Mouse (Mus musculus) T-helper 1 cell (primary cell): ENCODE results near the gene Exoc6b.

Experiments
- in situ Hi-C: fragments of 300-600 bp; cut with MboI, MseI; formaldehyde crosslinking; loops from one replicate; pipeline ENCODE4 v1.15.1; 2025; ENCODE audit warnings: high pct_unique_total_duplicates

Exoc6b gene

DNA sequence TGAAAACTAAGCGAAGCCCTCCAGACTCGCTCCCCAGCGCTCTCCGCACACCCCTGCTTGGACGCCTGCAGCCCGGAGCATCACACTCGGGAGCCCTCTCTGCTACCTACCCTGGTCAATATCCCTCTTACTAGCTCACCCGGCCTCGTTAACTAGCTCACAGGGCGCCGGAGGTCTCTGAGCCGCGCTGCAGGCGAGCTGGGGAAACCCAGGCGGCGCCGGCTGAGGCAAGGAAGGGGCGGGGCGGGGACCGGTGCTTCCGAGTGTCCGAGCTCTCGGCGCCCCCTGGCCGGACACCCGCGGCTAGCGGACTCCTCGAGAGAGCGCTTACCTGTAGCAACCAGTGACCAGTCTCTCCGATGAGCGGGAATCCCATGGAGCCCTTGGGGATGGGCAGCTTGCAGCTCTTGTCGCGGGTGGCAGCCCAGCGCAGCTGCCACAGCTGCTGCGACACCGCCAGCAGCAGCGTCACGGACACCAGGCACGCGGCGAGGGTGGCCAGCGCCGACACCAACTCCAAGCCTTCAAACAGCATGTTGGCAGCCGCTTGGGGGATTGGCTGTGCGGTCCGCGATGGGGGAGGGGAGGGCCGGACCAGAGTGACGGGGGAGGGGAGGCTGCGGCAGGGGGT is 481.7 kb downstream of the Exoc6b start:
- in situ Hi-C loops = no loop called here

DNA sequence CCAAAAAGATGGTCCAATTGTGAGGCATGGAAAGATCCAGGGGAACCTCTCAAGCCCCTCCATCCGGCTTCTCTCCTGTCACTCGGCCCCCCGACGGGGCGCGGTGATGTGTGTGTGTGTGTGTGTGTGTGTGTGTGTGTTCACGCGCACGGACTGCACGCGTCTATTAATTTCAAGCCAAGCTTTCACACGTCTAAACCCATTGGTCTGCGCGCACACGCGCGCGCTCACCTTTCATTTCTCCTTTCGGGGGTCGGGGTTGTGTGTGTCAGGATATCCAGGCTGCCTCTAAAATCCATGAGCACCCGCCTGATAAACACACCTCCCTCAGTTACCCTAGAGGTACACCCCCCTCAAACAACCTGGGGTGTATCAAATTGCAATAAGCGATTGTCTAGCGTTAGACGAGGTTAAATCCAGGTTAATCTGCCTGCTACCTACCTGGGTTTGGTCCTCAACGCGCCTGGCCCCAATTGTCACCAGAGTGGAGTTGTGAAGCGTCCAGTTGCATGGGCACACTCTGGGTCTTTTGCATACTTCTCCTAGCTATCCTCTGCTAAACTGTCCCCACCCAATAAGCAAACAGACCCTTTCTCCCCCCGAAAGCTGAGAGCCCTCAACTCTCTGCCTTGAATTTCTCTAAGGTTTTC is 482.6 kb downstream of the Exoc6b start:
- in situ Hi-C loops = no loop called here

DNA sequence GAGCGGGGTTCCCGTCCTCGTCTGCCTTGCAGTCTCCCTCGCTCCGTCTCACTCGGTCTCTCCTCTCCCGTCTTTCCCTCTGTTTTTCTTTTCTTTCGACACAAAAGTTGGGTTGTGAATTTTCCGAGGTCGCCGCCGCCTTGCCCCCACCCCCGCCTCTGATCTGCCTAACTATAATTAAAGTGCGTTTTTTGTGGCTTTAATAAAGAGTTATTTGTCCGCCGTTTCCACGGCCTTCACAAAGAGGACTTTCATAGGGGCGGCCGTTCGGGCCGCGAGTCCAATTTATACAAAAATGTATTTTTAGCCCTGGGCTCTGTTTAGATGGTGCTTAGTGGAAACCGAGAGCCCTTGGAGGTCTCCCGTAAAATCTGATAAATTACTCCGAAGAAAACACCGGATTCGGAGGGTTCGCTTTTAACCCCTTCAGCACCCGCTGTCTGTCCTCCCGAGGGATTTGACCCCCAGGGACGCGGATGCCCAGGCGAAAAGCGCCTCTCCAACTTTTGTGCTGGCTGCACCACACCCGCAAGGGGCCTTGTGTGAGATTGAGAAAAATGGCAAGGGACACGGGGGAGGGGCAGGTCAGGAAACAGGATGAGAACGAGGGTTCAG is 483.5 kb downstream of the Exoc6b start:
- in situ Hi-C loops = no loop called here

DNA sequence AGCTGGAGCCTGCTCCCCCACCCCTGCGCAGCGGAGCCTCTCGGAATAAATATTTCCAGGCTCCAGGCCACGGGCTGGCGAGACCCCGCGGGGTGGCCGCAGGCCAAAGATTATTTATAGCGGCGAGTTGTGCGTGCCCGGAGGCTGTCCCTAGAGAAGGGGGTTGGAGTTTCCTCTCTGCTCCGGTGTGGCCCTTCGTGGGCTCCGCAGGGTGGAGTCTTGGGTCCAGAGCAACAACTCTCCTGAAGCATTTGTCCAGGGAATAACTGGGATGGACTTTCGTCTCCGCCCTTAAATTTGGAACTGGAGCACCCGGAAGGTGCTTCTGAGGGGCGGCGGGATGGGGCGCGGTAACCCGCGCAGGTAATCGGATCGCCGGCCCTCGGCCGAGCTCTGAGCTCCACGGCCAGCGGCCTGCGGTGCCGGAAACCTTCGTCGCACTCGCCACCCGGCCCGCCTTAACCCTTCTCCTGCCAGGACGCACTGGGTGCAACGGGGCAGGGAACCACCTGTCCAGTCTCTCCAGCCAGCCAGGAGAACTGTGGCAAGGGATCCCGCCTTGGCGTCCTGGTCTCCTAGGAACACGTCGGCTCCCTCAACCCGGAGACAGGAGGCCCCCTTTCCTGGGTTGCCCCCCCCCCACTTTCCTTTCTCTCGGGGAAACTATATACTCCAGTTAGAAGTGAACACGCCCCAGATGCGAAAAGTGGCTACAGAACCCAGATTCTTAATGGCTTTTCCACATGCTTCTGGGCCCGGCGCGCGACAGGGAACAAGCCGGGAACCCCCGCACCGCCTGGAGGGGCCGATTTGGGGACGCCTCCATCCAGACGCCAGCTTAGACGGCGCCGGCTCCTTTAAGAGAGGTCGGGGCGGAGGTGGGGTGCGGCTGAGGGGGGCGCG is 484.3 kb downstream of the Exoc6b start:
- in situ Hi-C loops = no loop called here

DNA sequence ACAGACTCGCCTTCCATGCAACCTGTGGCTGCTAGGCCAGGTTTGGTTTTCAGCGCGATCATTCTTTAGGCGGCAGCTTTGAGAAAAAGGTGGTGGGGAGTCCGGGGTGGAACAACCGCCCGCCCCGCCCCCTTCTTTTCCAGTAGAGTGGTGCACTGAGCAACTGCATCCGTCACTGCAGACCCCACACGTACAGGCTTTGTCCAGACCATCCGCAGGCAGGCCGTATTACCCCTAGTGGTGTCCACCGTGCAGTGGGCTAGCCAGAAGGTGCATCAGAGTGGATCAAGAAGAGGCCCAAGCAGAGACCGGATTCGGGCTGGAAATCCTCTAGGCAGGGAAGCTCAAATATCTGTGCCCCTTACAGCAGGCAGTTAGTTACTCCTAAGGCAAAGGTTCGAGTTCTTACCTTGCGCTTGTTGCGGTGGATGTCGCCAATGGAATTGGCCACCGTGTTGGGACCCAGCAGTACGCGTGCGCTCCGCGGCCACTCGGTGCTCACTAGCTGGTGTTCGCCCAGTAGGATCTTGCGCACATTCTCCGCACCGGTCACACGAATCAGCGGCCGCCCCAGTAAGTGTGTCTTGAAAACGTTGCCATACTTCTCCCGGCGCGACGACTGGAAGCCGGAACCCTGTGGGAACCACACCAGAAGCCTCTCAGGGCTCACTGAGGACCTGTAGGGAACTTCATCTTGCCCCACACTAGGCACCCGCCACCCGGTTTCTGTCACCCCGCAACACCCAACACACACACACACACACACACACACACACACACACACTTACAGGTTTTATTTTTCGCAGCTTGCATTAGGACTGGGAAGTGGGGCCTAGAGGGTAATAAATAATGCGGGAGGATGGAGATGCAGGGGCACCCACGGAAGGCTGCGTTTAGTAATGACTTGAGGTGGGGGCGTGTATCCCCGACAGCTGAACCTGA is 485.2 kb downstream of the Exoc6b start:
- in situ Hi-C loops = no loop called here

DNA sequence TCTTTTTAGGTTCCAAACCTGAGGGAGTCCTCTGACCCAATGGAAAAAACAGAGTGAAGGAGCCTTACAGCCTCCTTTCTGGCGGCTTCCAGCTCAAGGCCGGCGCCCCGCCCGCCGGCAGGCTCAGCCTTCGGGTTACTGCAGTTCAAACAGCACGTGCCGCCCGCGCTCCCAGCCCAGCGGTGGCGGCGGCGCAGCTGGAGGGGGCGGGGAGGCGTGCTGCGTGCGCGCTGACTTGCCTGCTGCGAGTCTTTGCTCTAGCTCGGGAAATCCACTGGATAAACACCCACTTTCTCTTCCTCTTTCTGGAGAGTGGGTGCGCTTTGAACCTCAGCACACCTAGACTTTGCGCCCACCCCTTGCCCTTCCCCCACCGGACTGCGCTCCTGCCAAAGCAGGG is 485.9 kb downstream of the Exoc6b start:
- in situ Hi-C loops = no loop called here

DNA sequence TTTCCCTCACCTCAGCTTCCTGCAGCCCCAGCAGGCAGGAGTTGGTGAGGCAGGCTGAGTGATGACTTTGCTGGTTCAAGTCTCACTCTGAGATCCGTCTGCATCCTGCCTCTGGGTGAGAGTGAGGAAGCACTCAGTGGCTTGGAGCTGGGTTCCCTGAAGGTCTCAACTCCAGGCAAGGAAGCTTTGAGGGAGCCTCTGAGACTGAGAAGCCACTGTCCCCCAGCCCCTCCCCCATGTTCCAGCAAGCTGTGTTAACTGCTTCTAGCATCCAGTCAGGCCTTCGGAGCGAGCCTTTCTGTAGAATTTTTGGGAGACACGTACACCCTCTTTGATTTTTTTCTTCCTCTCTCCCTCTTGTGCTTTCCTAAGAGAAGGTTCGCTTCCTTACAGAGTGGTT is 486.5 kb downstream of the Exoc6b start:
- in situ Hi-C loops = no loop called here

DNA sequence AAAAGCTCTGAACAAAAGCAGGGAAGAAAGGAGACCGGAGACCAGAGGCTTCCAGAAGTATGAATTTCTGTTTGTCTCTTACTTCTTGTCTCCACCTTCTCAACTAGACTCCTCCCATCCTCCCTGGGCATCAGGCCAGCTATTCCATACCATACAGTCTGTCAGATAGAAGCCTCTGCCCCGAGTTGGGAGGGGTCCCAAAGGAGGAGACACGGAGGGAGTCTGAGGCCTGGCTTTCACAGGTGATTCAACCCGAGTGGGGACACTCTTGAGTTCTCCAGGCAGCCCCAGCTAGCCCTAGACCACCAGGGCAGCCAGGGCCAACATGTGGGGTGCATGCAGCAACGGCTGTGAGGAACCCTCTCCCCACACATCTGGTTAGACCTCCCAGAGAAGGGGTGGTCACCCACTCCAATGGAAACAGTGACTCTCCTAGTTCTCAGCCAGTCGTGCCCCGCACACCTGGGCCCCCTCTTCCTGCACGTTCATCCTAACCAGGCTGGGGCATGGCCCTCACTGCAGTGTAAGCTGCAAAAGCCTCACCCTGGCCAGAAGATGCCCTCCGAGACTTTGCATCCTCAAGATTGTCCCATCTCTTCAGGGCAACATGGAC is 487.4 kb downstream of the Exoc6b start:
- in situ Hi-C loops = no loop called here

DNA sequence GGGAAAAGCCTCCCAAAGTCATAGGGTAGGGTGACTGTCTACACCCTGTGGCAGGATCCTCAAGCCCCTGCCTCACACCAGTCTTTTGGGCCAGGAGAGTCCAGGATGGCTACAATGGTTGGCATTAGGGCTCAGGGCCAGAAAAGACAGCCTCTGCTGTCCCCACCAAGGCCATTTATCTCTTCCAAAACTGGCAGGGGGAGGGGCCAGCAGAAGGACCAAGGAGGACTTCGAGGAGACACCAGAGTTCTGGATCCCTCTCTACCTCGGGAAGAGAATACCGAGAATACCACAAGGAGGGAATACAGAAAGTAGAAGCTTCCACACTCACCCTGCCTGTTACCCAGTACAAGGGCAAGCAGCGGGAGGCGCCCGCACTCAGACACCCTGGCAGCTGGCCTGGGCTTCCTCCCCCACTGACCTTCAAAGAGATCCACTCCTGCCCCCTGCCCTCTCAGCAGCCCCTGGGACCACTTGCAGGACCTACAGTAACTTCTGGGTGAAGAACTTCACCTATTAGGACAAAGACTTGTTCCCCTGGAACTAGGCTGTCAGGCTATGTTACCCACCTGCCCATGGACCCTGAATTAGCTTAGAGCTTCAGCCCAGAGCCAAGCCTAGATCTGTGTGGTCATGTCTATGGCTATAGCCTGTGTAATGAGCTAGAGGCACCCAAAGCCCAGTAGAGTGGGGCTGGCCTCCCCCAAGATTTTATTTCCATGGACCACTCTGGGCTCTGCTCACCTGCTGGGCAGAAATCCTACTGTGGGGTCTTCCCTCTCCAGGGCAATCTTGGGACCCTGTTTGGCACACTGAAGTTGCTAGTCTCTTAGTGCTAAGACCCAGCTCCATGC is 488.1 kb downstream of the Exoc6b start:
- in situ Hi-C loops = no loop called here

DNA sequence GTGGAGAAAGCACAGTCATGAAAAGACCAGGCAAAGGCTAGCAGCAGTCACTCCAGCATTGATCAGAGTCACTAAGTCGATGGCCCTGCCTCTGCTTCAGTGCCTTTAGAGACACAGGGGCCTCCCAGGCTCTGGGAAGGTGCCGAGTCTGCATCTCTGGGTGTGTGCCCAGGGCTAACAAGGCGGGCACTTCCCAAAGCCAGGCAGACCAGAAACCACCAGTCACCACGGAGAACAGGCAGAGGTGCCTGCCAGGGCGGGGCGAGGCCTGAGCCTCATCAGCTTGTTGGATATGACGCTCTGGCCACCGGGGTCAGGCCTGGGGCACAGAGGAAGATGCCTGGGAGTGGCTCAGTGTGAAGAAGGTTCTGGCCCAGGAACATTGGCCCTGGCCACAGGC is 489.8 kb downstream of the Exoc6b start:
- in situ Hi-C loops = no loop called here

DNA sequence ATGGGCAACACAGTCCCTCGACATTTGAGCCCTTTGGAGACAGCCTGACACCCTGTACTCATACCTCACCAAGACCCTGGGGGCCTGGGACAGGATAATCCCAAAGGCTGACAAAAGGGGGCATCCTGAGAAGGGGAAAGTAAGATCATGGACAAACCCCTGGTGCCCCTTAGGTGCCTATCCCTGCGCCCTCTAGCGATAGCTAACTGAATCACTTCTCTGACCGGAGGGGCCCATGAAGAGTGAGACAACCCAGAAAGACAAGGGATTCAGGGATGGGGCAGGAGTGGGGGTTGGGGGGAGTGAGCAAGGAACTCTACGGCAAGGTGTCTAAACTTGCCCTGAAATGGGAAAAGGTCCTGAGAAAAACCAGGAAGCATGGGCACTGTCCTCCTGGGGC is 490.4 kb downstream of the Exoc6b start:
- in situ Hi-C loops = no loop called here

DNA sequence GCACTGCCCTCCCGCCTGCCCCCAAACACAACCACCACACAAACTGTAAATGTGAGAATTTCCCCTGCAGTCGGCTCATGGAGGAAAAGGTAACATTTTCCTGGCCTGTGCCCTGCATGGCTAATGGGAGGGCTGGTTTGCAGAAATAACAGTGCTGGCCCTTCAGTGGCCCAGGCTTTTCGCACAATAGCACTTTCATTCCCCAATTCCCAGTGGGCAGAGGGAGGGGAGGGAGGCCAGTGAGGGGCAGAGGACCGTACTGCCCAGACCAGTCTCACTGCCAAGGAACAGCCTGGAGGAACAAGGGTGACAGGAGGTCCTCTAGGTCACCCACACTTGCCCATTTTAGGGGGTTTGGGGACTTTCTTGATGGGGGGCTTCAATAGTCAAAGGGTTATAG is 491.4 kb downstream of the Exoc6b start:
- in situ Hi-C loops = no loop called here

DNA sequence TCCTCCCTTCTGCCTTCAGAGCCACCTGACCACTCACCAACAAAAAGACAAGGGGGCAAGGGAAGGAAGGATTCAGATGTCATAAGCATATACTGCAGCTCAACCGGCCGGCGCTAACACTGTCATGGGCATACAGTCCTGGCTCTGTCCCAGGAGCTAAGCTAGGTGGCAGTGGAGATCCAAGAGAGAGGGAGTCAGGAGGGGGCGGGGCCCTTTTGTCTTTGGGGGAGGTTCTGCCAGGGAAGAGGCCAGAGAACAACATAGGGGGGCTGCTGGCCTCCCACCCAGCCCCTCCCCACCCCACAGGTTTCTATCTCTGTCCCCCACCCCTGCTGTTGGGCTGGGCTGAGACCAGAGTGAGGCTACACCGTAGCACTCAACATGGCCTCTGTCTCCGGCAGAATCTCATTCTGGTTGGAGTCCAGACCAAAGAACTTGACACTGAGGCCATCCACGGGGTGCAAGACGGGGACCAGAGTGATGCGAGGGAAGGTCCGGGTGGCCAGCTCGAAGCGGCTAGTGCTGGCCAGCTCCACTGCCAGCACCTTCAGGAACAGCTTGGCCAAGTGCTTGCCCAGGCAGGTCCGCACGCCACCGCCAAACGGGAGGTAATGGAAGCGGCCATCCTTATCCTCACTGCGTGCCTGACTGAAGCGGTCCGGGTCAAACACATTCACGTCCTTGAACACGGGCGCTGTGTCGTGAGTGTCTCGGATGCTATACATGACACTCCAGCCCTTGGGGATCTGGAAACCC is 495.2 kb downstream of the Exoc6b start:
- in situ Hi-C loops = no loop called here

DNA sequence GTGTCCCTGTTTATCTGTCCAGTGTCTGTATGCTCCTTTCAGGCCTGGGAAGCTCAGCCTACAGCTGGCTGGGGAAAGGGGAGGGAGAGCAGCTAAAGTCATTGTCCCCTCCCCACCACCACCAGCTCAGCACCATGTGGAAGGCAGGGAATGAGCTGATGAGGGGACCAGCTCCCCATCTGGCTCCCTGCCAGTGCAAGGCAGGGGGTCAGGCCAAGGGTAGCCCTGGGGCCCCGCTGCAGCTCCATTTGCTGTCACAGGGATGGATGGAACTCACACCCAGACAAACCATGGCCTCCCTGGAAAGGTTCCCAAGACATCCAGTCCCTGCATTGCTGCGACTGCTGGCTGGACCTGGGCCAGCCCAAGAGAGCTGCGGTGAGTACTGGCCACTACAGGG is 499.3 kb downstream of the Exoc6b start:
- in situ Hi-C loops = no loop called here

DNA sequence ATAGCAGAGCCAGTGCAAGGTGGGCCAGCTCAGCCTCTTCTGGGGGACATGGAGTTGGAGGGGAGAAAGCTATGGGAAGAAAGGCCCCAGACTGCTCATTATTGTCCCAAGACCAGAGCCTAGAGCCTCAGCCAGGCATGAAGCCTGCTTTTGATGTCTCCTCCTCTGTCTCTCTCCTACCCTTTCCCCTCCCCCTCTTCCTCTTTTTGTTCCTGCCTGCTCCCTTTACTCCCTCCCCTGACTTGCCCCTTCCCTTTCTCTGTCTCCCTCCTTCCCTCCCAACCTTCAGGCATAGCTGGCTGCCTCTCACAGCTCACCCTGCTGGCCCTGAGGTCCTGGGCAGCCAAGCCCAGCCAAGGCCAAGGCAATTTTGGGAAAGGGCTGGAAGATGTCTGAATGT is 499.7 kb downstream of the Exoc6b start:
- in situ Hi-C loops = no loop called here

DNA sequence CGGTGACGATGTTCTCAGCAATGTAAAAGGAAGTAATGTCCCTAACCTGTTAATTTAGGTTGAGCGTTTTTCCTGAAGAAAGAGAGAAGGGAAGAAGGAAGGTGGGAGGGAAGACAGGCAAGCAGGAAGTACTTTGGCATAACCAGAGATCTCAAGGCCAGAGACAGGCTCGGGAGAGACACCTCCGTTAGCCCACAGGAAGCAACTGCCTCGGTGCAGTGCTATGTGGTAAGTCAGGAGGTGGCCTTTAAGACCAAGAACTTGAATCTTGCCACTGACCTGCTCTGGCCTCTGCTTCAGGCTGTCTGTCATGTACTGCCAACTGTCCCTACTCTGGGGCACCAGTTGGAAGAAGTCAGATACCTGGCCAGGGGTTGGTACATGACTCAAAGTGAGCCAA is 500.4 kb downstream of the Exoc6b start:
- in situ Hi-C loops = no loop called here
